Mouse (Mus musculus) hindbrain, embryonic 12.5 days (tissue): ENCODE data around the gene Ankrd33b. TPM values are rescaled to one million over a fixed set of nuclear protein-coding genes. Genes with fewer than 3 reads are reported as not detected.
A peak's percentile ranks its signal among the peaks of the same experiment; 100 is the strongest.

Experiments
- ATAC-seq: fragments of 200-750 bp; cut with Nextera tagmentation; 2 replicates; pipeline ENCODE4 v1.8.0; 2017; ENCODE audit warnings: moderate TSS enrichment; ENCODE audit not compliant: low FRiP score
- H3K27ac ChIP-seq: fragments of 300-500 bp; sonication (generic); 2 replicates; pipeline ENCODE4 v1.5.1; 2016; ENCODE audit warnings: mild to moderate bottlenecking
- H3K27me3 ChIP-seq: fragments of 300-500 bp; sonication (generic); 2 replicates; pipeline ENCODE4 v1.6.1; 2016; ENCODE audit warnings: mild to moderate bottlenecking
- H3K36me3 ChIP-seq: fragments of 300-500 bp; sonication (generic); 2 replicates; pipeline ENCODE4 v1.6.1; 2016; ENCODE audit warnings: mild to moderate bottlenecking
- H3K4me1 ChIP-seq: fragments of 300-500 bp; sonication (generic); 2 replicates; pipeline ENCODE4 v1.6.1; 2016
- H3K4me2 ChIP-seq: fragments of 300-500 bp; sonication (generic); replicated peaks from 2 replicates; pipeline ENCODE4 v1.6.1; 2016; ENCODE audit warnings: mild to moderate bottlenecking
- H3K4me3 ChIP-seq: fragments of 300-500 bp; sonication (generic); 2 replicates; pipeline ENCODE4 v1.5.1; 2016; ENCODE audit warnings: mild to moderate bottlenecking
- H3K9ac ChIP-seq: fragments of 300-500 bp; sonication (generic); 2 replicates; pipeline ENCODE4 v1.6.1; 2016; ENCODE audit warnings: mild to moderate bottlenecking, moderate library complexity
- H3K9me3 ChIP-seq: fragments of 300-500 bp; sonication (generic); replicated peaks from 2 replicates; pipeline ENCODE4 v1.6.1; 2016; ENCODE audit warnings: mild to moderate bottlenecking
- WGBS: fragments of 180-500 bp; shearing (Covaris S2); methylation state at CpG from one replicate; pipeline ENCODE4 v1.1.7; 2016; 5-methylcytosine and 5-hydroxymethylcytosine counted together
- polyA plus RNA-seq: library from polyadenylated mRNA; unstranded; fragments of >200 nt; fragmentation: Nextera tagmentation; extraction: Ambion mirVana; gene quantifications from 2 replicates; pipeline ENCODE4 v1.2.1, GENCODE M21; 2016

Gene Ankrd33b
- polyA plus RNA-seq, 1 experiment from 2014 or later: 0.85 TPM

DNA sequence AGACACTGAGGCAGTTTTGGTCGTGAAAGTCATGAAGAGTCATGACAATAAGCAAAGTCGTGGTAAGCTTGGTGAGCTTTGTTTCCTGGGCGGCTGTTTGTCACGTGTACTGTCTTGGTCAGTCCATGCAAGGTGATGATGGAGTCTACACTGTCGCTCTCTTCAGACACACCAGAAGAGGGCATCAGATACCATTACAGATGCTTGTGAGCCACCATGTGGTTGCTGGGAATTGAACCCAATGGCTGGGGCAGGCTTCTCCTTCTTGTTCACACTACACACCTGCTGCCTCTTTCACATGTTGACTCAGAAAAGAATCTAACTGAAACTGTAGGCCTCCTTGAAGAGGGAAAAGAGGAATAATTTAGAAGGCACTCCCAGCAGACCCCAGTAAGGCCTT is 19.3 kb downstream of the Ankrd33b start:
- WGBS: 90% methylated on average over 5 of the region's 5 CpGs
- Histone ChIP-seq H3K4me2 (no peak overlapping the region), H3K27me3 (no peaks in the 10 kb centered on the region; the same call in 1 of the 2 replicates), H3K27ac (no peak overlapping the region), H3K4me1 (no peaks in the 10 kb centered on the region), H3K36me3 (no peaks in the 10 kb centered on the region), H3K4me3 (no peak overlapping the region), H3K9me3 (no peaks in the 10 kb centered on the region), H3K9ac (no peak overlapping the region)
- no peak for ATAC-seq

DNA sequence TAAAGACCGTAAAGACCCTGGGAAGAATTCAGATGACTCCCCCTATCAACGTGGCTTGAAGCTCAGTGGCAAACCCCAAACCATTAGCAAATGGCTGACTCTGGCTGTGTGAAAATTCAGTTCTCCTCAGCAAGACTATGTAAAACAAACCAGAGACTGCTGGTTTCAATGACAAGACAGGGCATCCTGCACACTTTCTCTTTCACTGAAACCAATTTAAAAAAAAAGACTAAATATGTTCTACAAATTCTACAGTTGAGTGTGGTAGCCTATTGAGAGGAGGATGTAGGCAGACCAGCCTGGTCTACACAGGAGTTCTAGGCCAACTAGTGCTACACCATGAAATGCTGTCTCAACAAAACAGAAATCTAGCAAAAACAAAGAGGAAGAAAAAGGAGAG is 21.0 kb downstream of the Ankrd33b start:
- Histone ChIP-seq H3K27me3 (no peaks in the 10 kb centered on the region; the same call in 1 of the 2 replicates), H3K9me3 (no peaks in the 10 kb centered on the region), H3K4me1 (no peaks in the 10 kb centered on the region), H3K9ac (no peak overlapping the region), H3K36me3 (no peaks in the 10 kb centered on the region), H3K4me3 (no peak overlapping the region), H3K27ac (no peak overlapping the region), H3K4me2 (no peak overlapping the region)
- ATAC-seq: no peak
- WGBS: 60% methylated on average over 2 of the region's 2 CpGs

DNA sequence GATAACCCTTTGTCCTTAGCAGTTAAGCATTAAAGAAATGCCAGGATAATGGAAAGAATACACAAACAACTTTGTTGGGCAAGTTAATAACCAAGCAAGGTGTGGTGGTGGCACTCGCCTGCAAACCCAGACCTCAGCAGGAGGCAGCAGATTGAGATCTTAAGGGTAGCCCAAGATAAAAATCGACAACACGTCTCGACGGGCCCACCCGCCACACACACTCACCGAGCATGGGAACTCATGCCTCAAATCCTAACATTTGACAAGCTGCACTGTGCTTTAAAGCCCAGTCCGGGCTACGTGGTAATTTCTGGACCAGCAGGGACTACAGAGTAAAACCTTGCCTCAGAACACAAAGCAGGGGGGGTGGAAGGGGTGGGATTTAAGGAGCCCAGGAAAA is 22.2 kb downstream of the Ankrd33b start:
- no peaks in the 10 kb centered on the region for H3K27me3 ChIP-seq
- whole genome bisulfite sequencing: 77% methylated on average over 9 of the region's 9 CpGs
- no peak overlapping the region for H3K4me3 ChIP-seq
- no peaks in the 10 kb centered on the region for H3K4me1 ChIP-seq
- H3K4me2 ChIP-seq: no peak overlapping the region
- no peak overlapping the region for H3K9ac ChIP-seq
- ATAC-seq: no peak
- no peaks in the 10 kb centered on the region for H3K9me3 ChIP-seq
- H3K36me3 ChIP-seq: no peaks in the 10 kb centered on the region
- no peak overlapping the region for H3K27ac ChIP-seq

DNA sequence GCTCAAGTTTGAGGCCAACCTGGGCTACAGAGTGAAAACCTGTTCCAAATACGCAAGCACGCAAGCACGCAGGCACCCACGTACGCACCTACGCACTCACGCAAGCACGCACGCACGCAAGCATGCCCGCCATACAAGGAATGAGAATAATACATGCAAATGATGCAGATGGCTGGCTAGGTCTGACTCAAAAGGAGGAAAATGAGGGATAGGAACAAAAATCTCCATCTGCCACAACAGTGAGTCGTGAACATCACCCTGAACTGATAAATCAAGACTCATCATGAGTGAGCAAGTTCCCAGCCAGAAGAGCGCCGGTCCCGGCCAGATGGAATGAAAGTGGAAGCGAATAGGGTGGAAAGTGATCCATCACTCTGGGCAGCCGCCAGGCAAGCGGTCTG is 22.7 kb downstream of the Ankrd33b start:
- Histone ChIP-seq H3K9ac (no peak overlapping the region), H3K36me3 (no peaks in the 10 kb centered on the region), H3K4me3 (no peak overlapping the region), H3K9me3 (no peaks in the 10 kb centered on the region), H3K27ac (no peak overlapping the region), H3K4me2 (no peak overlapping the region), H3K4me1 (no peaks in the 10 kb centered on the region), H3K27me3 (no peaks in the 10 kb centered on the region)
- 80% methylated on average over 18 of the region's 18 CpGs for WGBS
- ATAC-seq: no peak

DNA sequence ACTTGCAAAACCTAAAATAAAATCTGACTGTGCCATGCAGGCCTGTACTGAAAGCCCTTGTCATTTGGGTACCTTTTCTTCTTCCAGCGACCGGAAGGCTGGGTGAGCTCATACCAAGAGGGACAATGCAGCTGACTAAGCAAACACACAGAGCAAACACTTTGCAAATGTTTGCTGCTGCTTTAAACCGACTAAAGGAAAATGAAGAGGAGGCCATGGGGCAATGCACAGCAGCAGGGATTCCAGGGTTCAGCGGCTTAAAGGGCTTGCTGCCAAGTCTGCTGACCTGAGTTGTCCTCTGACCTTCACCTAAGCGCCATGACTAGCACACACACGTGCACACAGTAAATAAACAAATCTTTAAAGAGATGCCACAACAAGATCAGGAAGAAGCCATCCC is 23.9 kb downstream of the Ankrd33b start:
- ATAC-seq: no peak
- no peaks in the 10 kb centered on the region for H3K4me1 ChIP-seq

DNA sequence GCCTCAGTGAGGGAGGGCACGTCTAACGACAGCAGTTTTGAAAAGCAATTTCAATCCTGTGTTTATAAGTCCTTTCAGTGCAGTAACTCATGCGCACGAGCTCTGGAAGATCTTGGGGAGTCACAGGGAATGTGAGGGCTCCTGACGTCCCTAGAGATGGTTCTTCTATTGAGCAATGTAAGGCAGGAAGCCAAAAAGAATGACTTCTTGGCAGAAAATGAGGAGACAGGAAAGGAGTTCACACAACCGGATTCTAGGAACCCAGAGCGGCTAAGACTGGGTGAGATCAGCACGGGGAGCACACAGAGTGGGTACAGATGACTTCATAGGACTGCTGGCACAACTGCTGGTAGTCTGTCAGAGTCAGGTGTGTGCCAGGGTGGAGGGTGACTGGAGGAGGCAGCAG is 25.0 kb downstream of the Ankrd33b start:
- H3K4me1 ChIP-seq: no peaks in the 10 kb centered on the region
- H3K4me3 ChIP-seq: no peak overlapping the region
- H3K27ac ChIP-seq: no peak overlapping the region
- no peaks in the 10 kb centered on the region for H3K27me3 ChIP-seq
- no peak for ATAC-seq
- H3K9ac ChIP-seq: no peak overlapping the region
- H3K4me2 ChIP-seq: no peak overlapping the region
- no peaks in the 10 kb centered on the region for H3K36me3 ChIP-seq
- H3K9me3 ChIP-seq: no peaks in the 10 kb centered on the region
- WGBS: 59% methylated on average over 8 of the region's 8 CpGs

More for the DNA sequence above, 23.9 kb downstream of the Ankrd33b start:
- H3K9ac ChIP-seq: 0 out of 2 replicates have a peak overlapping the region, but pooled peaks have one; percentile 8
- H3K36me3 ChIP-seq: no peaks in the 10 kb centered on the region
- WGBS: 19% methylated on average over 6 of the region's 6 CpGs
- H3K4me3 ChIP-seq: no peak overlapping the region
- H3K27me3 ChIP-seq: no peaks in the 10 kb centered on the region
- no peak overlapping the region for H3K4me2 ChIP-seq
- H3K9me3 ChIP-seq: no peaks in the 10 kb centered on the region
- H3K27ac ChIP-seq: no peak overlapping the region

DNA sequence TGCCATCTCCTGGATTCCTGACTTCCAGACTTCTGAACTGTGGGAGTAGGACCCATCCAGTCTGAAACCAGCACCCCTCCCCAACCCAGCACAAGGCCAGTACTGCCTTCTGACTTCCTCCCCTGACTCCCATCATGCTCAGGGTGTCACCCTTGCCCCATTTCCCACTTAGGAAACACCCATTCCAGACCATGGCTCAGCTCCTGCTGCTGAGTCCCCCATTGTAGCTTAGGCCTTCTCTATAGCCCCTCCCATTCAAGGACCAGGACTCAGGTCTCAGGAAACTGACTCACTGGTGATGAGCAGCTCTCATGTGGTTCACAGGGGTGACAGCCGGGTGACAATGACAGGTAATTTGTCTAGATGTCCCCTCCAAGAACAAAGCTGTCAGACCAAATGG is 25.5 kb downstream of the Ankrd33b start:
- 41% methylated on average over 1 of the region's 1 CpGs for WGBS

DNA sequence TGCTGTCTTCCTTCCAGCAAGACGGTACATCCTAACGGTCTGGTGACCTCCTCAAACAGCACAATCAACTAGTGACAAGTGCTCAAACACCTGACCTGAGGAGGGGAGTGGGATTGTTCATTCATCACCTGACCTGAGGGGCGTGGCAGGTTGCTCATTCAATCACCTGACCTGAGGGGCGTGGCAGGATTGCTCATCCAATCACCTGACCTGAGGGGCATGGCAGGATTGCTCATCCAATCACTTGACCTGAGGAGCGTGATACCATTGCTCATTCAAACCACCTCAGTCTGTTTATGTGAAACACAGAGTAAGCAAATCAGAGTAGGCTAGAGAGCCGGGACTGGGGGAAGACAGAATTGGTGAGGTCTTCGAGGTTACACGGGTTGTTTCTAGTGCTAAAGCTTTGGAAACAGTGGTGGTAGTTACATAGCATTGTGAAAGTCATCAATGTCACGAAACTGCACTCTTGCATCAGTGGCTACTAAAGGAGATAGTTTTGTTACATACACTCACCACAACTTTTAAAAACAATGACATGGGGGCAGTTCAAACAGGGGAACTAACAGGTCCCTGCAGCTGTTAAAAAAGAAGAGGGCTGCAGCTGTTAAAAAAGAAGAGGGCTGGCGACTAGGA is 28.8 kb downstream of the Ankrd33b start:
- H3K9ac ChIP-seq: no peak overlapping the region
- no peak overlapping the region for H3K4me3 ChIP-seq
- no peak for ATAC-seq
- H3K27ac ChIP-seq: no peak overlapping the region
- H3K36me3 ChIP-seq: no peaks in the 10 kb centered on the region
- no peaks in the 10 kb centered on the region for H3K4me1 ChIP-seq
- no peaks in the 10 kb centered on the region for H3K9me3 ChIP-seq
- 79% methylated on average over 10 of the region's 10 CpGs for WGBS
- H3K4me2 ChIP-seq: no peak overlapping the region
- no peaks in the 10 kb centered on the region for H3K27me3 ChIP-seq

More for the DNA sequence above, 25.5 kb downstream of the Ankrd33b start:
- Histone ChIP-seq H3K9ac (no peak overlapping the region), H3K27ac (no peak overlapping the region), H3K27me3 (no peaks in the 10 kb centered on the region), H3K9me3 (no peaks in the 10 kb centered on the region), H3K36me3 (no peaks in the 10 kb centered on the region), H3K4me2 (no peak overlapping the region), H3K4me3 (no peak overlapping the region), H3K4me1 (no peaks in the 10 kb centered on the region)
- no peak for ATAC-seq

DNA sequence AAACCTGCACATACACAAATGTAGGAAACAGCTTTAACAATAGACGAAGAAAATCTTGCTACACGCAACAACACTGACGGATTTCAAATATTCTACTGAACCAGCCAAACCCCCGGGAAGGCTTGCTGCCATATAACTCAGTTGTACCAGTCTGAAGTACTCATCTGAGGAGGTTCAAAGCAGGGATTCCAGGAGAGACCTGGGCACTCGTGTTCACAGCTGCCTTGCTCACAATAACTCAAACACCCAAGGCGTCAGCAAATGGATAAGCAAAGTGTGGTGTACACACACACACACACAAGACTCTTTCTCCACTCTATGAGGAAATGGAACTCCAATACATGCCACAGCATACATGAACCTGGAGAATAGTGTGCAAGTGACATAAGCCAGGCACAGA is 29.5 kb downstream of the Ankrd33b start:
- WGBS: 83% methylated on average over 6 of the region's 6 CpGs
- Histone ChIP-seq H3K27me3 (no peaks in the 10 kb centered on the region), H3K9ac (no peak overlapping the region), H3K9me3 (no peaks in the 10 kb centered on the region), H3K27ac (no peak overlapping the region), H3K4me1 (no peaks in the 10 kb centered on the region), H3K36me3 (no peaks in the 10 kb centered on the region), H3K4me3 (no peak overlapping the region), H3K4me2 (no peak overlapping the region)
- no peak for ATAC-seq

DNA sequence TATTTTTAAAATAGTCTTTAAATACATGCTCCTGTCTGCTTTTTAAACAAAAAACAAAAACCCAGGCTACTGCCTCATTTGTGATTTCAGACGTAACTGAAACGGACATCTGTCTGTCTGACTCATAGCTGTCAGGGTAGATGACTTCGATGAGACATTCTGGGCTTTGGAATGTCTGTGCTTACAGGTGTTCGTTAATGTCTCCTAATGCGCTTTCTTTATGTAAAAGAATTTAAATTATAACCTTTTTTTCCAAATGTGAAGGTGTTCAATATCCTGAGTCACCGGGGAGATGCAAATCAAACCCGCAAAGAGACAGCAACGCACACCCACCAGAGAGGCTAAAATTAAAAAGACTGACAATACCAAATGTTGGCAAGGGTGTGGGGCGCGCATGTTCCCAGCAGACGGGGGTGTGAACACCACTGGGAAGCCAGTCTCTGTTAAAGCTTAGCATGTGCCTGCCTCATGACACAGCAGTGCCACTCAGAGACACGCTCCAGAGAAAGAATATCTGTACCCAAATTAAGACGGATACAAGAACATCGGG is 30.3 kb downstream of the Ankrd33b start:
- ATAC-seq: no peak
- Histone ChIP-seq H3K9ac (no peak overlapping the region), H3K27me3 (no peaks in the 10 kb centered on the region), H3K27ac (no peak overlapping the region), H3K9me3 (no peaks in the 10 kb centered on the region), H3K4me1 (no peaks in the 10 kb centered on the region), H3K4me3 (no peak overlapping the region), H3K36me3 (no peaks in the 10 kb centered on the region), H3K4me2 (no peak overlapping the region)
- WGBS: 85% methylated on average over 14 of the region's 14 CpGs

DNA sequence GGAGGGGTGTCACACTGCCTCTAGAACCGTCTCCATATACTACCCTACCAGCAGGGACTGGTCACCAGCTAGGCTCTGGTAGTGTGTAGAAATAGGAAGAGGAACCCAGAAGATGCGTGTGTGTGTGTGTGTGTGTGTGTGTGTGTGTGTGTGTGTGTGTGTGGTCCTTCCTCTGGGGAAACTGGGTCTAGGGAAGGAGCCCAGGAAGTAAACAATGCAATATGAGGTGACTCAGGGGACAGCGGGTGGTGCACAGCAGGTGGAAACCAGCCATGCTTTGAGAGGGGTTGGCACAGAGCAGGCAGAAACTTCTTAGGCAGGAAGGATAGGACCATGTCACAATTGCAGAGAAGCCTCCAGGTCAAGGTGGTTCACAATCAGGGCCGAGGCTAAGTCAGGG is 30.8 kb downstream of the Ankrd33b start:
- Histone ChIP-seq H3K9me3 (no peaks in the 10 kb centered on the region), H3K36me3 (no peaks in the 10 kb centered on the region), H3K27me3 (no peaks in the 10 kb centered on the region), H3K4me3 (no peak overlapping the region), H3K4me1 (no peaks in the 10 kb centered on the region), H3K4me2 (no peak overlapping the region), H3K27ac (no peak overlapping the region), H3K9ac (no peak overlapping the region)
- WGBS: 65% methylated on average over 4 of the region's 4 CpGs
- ATAC-seq: no peak

DNA sequence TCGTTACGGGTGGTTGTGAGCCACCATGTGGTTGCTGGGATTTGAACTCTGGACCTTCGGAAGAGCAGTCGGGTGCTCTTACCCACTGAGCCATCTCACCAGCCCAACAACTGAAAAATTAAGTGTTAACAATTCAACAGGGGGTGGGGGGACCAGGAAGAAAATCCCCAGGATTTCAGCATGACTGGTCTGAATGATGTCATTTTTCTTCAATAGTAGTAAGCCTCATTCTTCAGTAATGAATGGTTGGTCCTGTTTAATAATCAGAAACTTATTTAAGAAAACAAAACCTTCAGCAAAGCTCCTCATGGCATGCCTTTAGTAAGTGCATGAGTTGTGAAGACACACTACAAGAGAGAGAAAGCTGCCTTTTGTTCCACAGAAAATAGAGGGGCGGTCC is 32.7 kb downstream of the Ankrd33b start:
- H3K4me1 ChIP-seq: 0 out of 2 replicates have a peak, but pooled peaks cover 2% of the 10 kb centered on the region
- no peak overlapping the region for H3K27ac ChIP-seq
- no peak overlapping the region for H3K4me2 ChIP-seq
- H3K36me3 ChIP-seq: no peaks in the 10 kb centered on the region
- 95% methylated on average over 5 of the region's 5 CpGs for WGBS
- no peak for ATAC-seq
- H3K9me3 ChIP-seq: no peaks in the 10 kb centered on the region
- H3K27me3 ChIP-seq: no peaks in the 10 kb centered on the region
- no peak overlapping the region for H3K4me3 ChIP-seq
- no peak overlapping the region for H3K9ac ChIP-seq

DNA sequence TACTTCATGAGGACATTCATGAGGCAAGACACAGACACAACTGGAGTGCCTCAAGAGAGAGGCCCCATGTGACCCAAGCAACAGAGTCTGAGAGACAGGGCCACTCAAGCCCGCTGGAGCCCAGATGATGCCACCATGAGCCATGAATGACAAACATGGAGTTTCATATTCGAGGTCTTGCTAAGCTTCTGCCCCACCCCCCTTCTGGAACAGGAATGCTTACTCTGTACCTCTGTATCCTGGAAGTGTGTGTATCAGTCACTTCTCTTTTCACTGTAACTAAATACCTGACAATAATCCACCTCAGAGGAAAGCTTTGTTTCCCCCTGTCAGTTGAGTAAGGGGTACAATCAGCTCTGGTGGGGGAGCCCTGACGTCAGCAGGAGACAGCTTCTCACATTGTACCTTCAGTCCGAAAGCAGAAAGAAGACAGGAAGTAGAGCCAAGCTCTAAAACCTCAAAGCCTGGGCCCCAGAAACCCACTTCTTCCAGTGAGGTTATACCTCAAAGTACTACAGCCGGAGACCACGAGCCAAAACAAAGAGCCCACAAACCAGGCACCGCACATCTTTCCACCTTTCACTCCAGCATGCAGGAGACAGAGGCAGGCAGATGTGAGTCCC is 34.9 kb downstream of the Ankrd33b start:
- H3K36me3 ChIP-seq: no peaks in the 10 kb centered on the region
- WGBS: 85% methylated on average over 7 of the region's 7 CpGs
- H3K9ac ChIP-seq: no peak overlapping the region
- no peaks in the 10 kb centered on the region for H3K27me3 ChIP-seq
- no peak for ATAC-seq
- no peak overlapping the region for H3K4me3 ChIP-seq
- H3K27ac ChIP-seq: no peak overlapping the region
- peaks cover 6% of the 10 kb centered on the region for H3K4me1 ChIP-seq
- H3K4me2 ChIP-seq: no peak overlapping the region
- no peaks in the 10 kb centered on the region for H3K9me3 ChIP-seq
